Mouse (Mus musculus) CH12.LX (cell line): ENCODE results near the gene Tmem132d. TPM values are rescaled to one million over a fixed set of nuclear protein-coding genes. Genes with fewer than 3 reads are reported as not detected.

Experiments
- DNase-seq: peaks from one replicate; pipeline ENCODE4 v3.0.0-alpha.2; 2013; ENCODE audit errors: extremely low read depth
- H3K27ac ChIP-seq: 2 replicates; pipeline ENCODE4 v1.5.1; 2012; ENCODE audit warnings: low read depth, mild to moderate bottlenecking, control low read depth, moderate library complexity; ENCODE audit not compliant: insufficient read depth
- H3K27me3 ChIP-seq: replicated peaks from 2 replicates; pipeline ENCODE3; 2012; ENCODE audit warnings: inconsistent platforms
- H3K36me3 ChIP-seq, 2 experiments: replicated peaks in 1 of 2; 2 replicates each; pipeline versions ENCODE3 to v1.6.1; 2012; ENCODE audit warnings: inconsistent platforms in 1 of 2, low read length in 1 of 2, mild to moderate bottlenecking in 1 of 2, mixed read lengths in 1 of 2, moderate library complexity in 1 of 2; ENCODE audit not compliant: control insufficient read depth in 1 of 2, insufficient read depth in 1 of 2
- H3K4me1 ChIP-seq, 2 experiments: 2 replicates each; pipeline ENCODE4 v1.6.1; 2012; ENCODE audit warnings: inconsistent platforms in 1 of 2, moderate library complexity in 1 of 2; ENCODE audit not compliant: insufficient read depth in 2 of 2, control insufficient read depth in 1 of 2
- H3K4me2 ChIP-seq: 2 replicates; pipeline ENCODE4 v1.6.1; 2012; ENCODE audit warnings: low read depth, mild to moderate bottlenecking, control low read depth; ENCODE audit not compliant: poor library complexity, insufficient read depth, severe bottlenecking
- H3K4me3 ChIP-seq, 3 experiments: fragments of 150-350 bp in 1 of 3; sonication (generic) in 1 of 3; replicated peaks in 1 of 3; 2 replicates each; pipeline versions ENCODE3 to v1.5.1; 2011 to 2012; ENCODE audit warnings: low read depth in 2 of 3, low read length in 2 of 3, mild to moderate bottlenecking in 2 of 3, moderate library complexity in 2 of 3, control low read depth in 1 of 3, improper control_type of control experiment in 1 of 3, inconsistent platforms in 1 of 3, mixed read lengths in 1 of 3; ENCODE audit not compliant: poor library complexity in 1 of 3
- H3K79me2 ChIP-seq: replicated peaks from 2 replicates; pipeline ENCODE4 v1.6.1; 2012; ENCODE audit warnings: mild to moderate bottlenecking, moderate library complexity; ENCODE audit not compliant: control insufficient read depth, poor library complexity, insufficient read depth, severe bottlenecking; ENCODE audit errors: extremely low read depth
- H3K9ac ChIP-seq: 2 replicates; pipeline ENCODE4 v1.6.1; 2012; ENCODE audit warnings: low read depth, mild to moderate bottlenecking, control low read depth, moderate library complexity; ENCODE audit not compliant: insufficient read depth
- H3K9me3 ChIP-seq: replicated peaks from 2 replicates; pipeline ENCODE3; 2012; ENCODE audit warnings: low read length, inconsistent platforms, mixed read lengths
- BHLHE40 ChIP-seq: IDR thresholded peaks from 2 replicates; pipeline ENCODE4 v1.6.1; 2011; ENCODE audit warnings: mild to moderate bottlenecking, low read depth, low read length, improper control_type of control experiment
- CHD1 ChIP-seq: IDR thresholded peaks from 2 replicates; pipeline ENCODE4 v1.6.1; 2012; ENCODE audit warnings: low read depth, low read length, improper control_type of control experiment, inconsistent platforms
- ELF1 ChIP-seq: IDR thresholded peaks from 2 replicates; pipeline ENCODE4 v1.6.1; 2014; ENCODE audit warnings: low read depth, mild to moderate bottlenecking, inconsistent platforms, low read length, improper control_type of control experiment
- EP300 ChIP-seq: IDR thresholded peaks from 2 replicates; pipeline ENCODE4 v1.6.1; 2011; ENCODE audit warnings: low read length, improper control_type of control experiment
- ETS1 ChIP-seq: conservative IDR thresholded peaks from 2 replicates; pipeline ENCODE4 v1.6.1; 2012; ENCODE audit warnings: low read depth, mild to moderate bottlenecking, inconsistent platforms, low read length, improper control_type of control experiment, moderate library complexity
- GABPA ChIP-seq: IDR thresholded peaks from 2 replicates; pipeline ENCODE4 v1.6.1; 2012; ENCODE audit warnings: low read depth, low read length, improper control_type of control experiment, inconsistent platforms; ENCODE audit not compliant: insufficient replicate concordance
- HCFC1 ChIP-seq: IDR thresholded peaks from 2 replicates; pipeline ENCODE4 v1.6.1; 2012; ENCODE audit warnings: low read depth, mild to moderate bottlenecking, inconsistent platforms, low read length, improper control_type of control experiment
- IRF4 ChIP-seq: IDR thresholded peaks from 2 replicates; pipeline ENCODE4 v1.6.1; 2014; ENCODE audit warnings: low read depth, mild to moderate bottlenecking, inconsistent platforms, low read length, improper control_type of control experiment
- KAT2A ChIP-seq: IDR thresholded peaks from 2 replicates; pipeline ENCODE4 v1.6.1; 2012; ENCODE audit warnings: low read length, improper control_type of control experiment, inconsistent platforms; ENCODE audit not compliant: insufficient replicate concordance
- MAFK ChIP-seq: IDR thresholded peaks from 2 replicates; pipeline ENCODE4 v1.6.1; 2011; ENCODE audit warnings: low read length, improper control_type of control experiment; ENCODE audit not compliant: insufficient replicate concordance
- MAX ChIP-seq: IDR thresholded peaks from 2 replicates; pipeline ENCODE4 v1.6.1; 2011; ENCODE audit warnings: low read length, improper control_type of control experiment
- MEF2A ChIP-seq: IDR thresholded peaks from 2 replicates; pipeline ENCODE4 v1.6.1; 2014; ENCODE audit warnings: low read depth, mild to moderate bottlenecking, inconsistent platforms, low read length, improper control_type of control experiment, borderline replicate concordance
- MXI1 ChIP-seq: IDR thresholded peaks from 2 replicates; pipeline ENCODE4 v1.6.1; 2011; ENCODE audit warnings: mild to moderate bottlenecking, low read depth, low read length, improper control_type of control experiment
- MYC ChIP-seq: IDR thresholded peaks from 2 replicates; pipeline ENCODE4 v1.6.1; 2011; ENCODE audit warnings: low read depth, mild to moderate bottlenecking, improper control_type of control experiment, low read length
- NELFE ChIP-seq: IDR thresholded peaks from 2 replicates; pipeline ENCODE4 v1.6.1; 2011; ENCODE audit warnings: low read depth, low read length, improper control_type of control experiment
- NRF1 ChIP-seq: IDR thresholded peaks from 2 replicates; pipeline ENCODE4 v1.6.1; 2014; ENCODE audit warnings: low read depth, mild to moderate bottlenecking, inconsistent platforms, low read length, improper control_type of control experiment, moderate library complexity
- POLR2A ChIP-seq: IDR thresholded peaks from 2 replicates; pipeline ENCODE4 v1.6.1; 2011; ENCODE audit warnings: low read depth, mild to moderate bottlenecking, improper control_type of control experiment, low read length
- POLR2AphosphoS2 ChIP-seq: IDR thresholded peaks from 2 replicates; pipeline ENCODE4 v1.6.1; 2011; ENCODE audit warnings: low read depth, low read length, improper control_type of control experiment
- RCOR1 ChIP-seq: conservative IDR thresholded peaks from 2 replicates; pipeline ENCODE4 v1.6.1; 2012; ENCODE audit warnings: low read depth, mild to moderate bottlenecking, inconsistent platforms, low read length, improper control_type of control experiment
- SIN3A ChIP-seq: IDR thresholded peaks from 2 replicates; pipeline ENCODE4 v1.6.1; 2012; ENCODE audit warnings: low read length, improper control_type of control experiment, inconsistent platforms
- USF1 ChIP-seq: IDR thresholded peaks from 2 replicates; pipeline ENCODE4 v1.6.1; 2014; ENCODE audit warnings: low read depth, mild to moderate bottlenecking, inconsistent platforms, low read length, improper control_type of control experiment
- USF2 ChIP-seq: conservative IDR thresholded peaks from 2 replicates; pipeline ENCODE4 v1.6.1; 2011; ENCODE audit warnings: low read depth, low read length, improper control_type of control experiment
- ZKSCAN1 ChIP-seq: IDR thresholded peaks from 2 replicates; pipeline ENCODE4 v1.6.1; 2012; ENCODE audit warnings: low read depth, inconsistent platforms, low read length, improper control_type of control experiment, borderline replicate concordance
- ZMIZ1 ChIP-seq: IDR thresholded peaks from 2 replicates; pipeline ENCODE4 v1.6.1; 2012; ENCODE audit warnings: low read depth, mild to moderate bottlenecking, inconsistent platforms, low read length, improper control_type of control experiment
- dilution Hi-C: fragments of 300-500 bp; cut with MboI; formaldehyde crosslinking; loops from 2 replicates; pipeline ENCODE4 v1.14.3; 2020; ENCODE audit warnings: low sequenced_read_pairs; ENCODE audit not compliant: extremely low pct_unique_long_range_greater_than_20kb, extremely low pct_ligation_motif_present
- in situ Hi-C: fragments of 300-500 bp; cut with MboI; formaldehyde crosslinking; loops from 3 replicates; pipeline ENCODE4 v1.14.3; 2019; ENCODE audit warnings: low sequenced_read_pairs, low pct_ligation_motif_present, low pct_unique_long_range_greater_than_20kb, mixed read lengths
- polyA plus RNA-seq: library from polyadenylated mRNA; unstranded; fragments of >175 nt; gene quantifications from 2 replicates; pipeline ENCODE4 v1.2.1, GENCODE M21; 2012; ENCODE audit warnings: low read depth; ENCODE audit not compliant: insufficient read length
- total RNA-seq, 2 experiments: library from RNA; depleted of rRNA; stranded (reverse); fragments of 300-350 nt in 1 of 2; fragments of >200 nt in 1 of 2; gene quantifications; 2 replicates each; pipeline ENCODE4 v1.2.3; 2012 to 2014

The Tmem132d gene
- total and polyA plus RNA-seq, 3 experiments = not detected

GRCm38 (mm10) chr5:128464514-128464913 lies 31.6 kb upstream of the Tmem132d start:
- no peak for DNase-seq
- Histone ChIP-seq H3K9me3 (peaks cover 90% of the 10 kb centered on the region), H3K36me3 (no peaks in the 10 kb centered on the region), H3K79me2 (no peaks in the 10 kb centered on the region), H3K4me3 (no peak overlapping the region), H3K27me3 (no peaks in the 10 kb centered on the region), H3K9ac (no peak overlapping the region), H3K4me2 (no peak overlapping the region), H3K4me1 (no peaks in the 10 kb centered on the region), H3K27ac (no peak overlapping the region)
- in situ Hi-C loops = no loop called here
- dilution Hi-C loops = no loop called here
- TF ChIP-seq NELFE (no peak), BHLHE40 (no peak), USF2 (no peak), CHD1 (no peak), POLR2A (no peak), RCOR1 (no peak), MYC (no peak), SIN3A (no peak), ZKSCAN1 (no peak), IRF4 (no peak), KAT2A (no peak), MAFK (no peak)

- Histone ChIP-seq H3K9me3 (peaks cover 90% of the 10 kb centered on the region), H3K9ac (no peak overlapping the region), H3K4me1 (no peaks in the 10 kb centered on the region), H3K79me2 (no peaks in the 10 kb centered on the region), H3K27me3 (no peaks in the 10 kb centered on the region), H3K27ac (no peak overlapping the region), H3K36me3 (no peaks in the 10 kb centered on the region), H3K4me2 (no peak overlapping the region), H3K4me3 (no peak overlapping the region)
- dilution Hi-C loops = no loop called here
- DNase-seq = no peak
- in situ Hi-C loops = no loop called here
- TF ChIP-seq ZMIZ1 (no peak), MAX (no peak), EP300 (no peak), HCFC1 (no peak), USF2 (no peak), IRF4 (no peak), ELF1 (no peak), POLR2AphosphoS2 (no peak), SIN3A (no peak), MEF2A (no peak), MYC (no peak), CHD1 (no peak), NRF1 (no peak), POLR2A (no peak), USF1 (no peak), ZKSCAN1 (no peak), MXI1 (no peak), ETS1 (no peak), GABPA (no peak), NELFE (no peak)
Observed at GRCm38 (mm10) chr5:128460605-128461004, 27.7 kb upstream of the Tmem132d start.
